Mouse (Mus musculus) CD8-positive naive resting alpha-beta T cell, adult 2 months (primary cell): ENCODE measurements at regions not wholly inside any gene's neighbourhood (a gene's known extent, or its start where the extent isn't known, plus 50 kb on each side); places are given as distances from the start of the nearest gene placed in this dataset.

Source experiments
- DNase-seq, 2 experiments: peaks; one replicate each; pipeline ENCODE4 v3.0.0; 2022; ENCODE audit warnings: low read depth in 2 of 2, low spot score in 2 of 2

DNA sequence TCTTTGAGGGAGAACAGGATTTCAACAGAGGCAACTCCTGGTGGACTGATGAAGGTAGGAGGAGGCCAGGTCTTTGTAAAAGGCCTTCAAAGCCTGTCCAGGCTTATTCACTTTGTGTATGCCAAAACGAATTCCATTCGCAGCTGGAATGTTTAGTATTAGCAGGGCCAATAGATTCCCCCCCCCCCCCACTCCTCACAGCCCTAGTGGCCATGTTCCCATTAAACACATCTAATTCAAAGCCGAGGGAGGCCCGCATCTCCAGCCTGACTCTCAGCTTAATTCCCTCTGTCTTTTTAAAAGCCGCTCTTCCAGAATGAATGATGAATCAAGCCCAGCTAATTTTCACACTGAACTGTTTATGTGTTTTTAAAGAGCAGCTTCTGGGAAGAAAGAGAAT, 205.5 kb downstream of the Etnk1 start:
- DNase-seq = no peak

GRCm38 (mm10) chr6:143373686-143374273, 206.8 kb downstream of the Etnk1 start:
- DNase-seq = peak in 1 of 2 experiments; percentile 32

DNA sequence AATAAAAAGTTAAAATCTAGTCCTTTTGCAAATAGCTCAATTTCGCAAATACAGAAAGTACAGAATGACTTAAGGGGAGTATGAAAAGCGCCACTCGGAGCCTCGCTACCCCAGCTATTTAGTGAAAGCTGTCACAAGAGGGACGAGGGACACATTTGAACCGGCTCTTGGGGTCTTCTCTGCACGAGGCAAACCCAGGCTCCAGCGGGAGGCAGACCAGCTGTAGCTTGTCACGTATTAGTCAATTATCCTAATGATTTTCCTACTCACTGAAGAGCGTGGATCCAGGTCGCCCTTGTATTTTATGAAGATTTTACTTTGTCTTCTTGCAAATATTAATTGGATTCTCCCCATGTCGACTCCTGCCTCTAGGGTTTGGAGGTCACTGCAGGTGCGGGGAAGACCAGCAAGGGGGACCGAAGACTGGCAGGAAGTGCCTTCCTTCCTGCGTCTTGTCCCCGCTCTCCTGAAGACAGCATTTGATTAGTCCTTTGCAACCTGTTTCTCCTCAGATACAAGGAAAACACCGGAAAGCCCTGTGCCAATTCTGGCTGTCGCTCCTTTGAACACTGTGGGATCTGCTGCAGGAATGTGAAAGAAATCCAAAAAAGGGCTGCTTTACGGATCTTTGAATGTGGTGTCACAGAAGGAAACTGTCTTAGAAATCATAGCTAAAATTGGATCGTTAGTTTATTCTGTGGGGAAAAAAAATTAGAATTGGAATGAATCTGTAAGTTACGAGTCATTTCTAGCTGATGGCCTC, 209.1 kb downstream of the Etnk1 start:
- DNase-seq = no peak

DNA sequence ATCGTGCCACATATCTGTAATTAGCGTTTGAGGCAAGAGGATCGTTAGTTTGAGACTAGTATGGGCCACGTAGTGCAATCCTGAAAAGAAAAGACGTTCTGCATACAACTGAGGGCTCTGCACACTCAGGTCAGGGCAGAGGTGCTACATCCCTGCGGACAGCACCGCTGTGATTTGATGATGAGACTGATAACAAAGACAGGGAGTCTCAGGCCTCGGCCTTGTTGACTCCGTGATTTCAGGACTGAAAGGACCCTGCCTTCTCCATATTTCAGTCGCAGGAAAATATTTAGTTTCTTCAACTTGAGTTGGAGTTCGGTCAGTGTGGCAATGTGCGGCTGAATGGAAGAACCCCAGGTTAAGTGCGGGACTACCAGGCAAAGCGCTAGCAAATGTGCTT, 210.1 kb downstream of the Etnk1 start:
- DNase-seq = no peak

- DNase-seq = no peak
These were observed 211.1 kb downstream of the Etnk1 start for GRCm38 (mm10) chr6:143378126-143378525.

DNA sequence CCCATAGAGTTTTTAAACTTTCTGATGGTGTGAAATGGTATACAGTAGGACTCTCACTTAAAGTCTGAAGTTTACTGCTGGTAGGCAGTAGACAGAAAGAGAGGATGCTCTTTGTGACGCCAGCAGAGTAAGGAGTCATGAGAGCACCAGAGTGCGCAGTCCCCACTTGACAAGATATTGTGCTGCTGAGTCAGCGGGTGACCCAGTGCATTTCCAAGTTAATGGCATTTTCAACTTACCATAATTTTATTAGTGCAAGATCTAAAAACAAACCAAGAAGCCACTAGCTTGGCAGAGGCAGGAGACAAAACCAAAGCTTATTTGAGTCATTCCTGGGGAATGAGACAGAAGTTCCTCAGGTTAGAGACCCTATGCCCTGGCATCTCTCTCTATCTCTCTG, 213.5 kb downstream of the Etnk1 start:
- no peak for DNase-seq

DNA sequence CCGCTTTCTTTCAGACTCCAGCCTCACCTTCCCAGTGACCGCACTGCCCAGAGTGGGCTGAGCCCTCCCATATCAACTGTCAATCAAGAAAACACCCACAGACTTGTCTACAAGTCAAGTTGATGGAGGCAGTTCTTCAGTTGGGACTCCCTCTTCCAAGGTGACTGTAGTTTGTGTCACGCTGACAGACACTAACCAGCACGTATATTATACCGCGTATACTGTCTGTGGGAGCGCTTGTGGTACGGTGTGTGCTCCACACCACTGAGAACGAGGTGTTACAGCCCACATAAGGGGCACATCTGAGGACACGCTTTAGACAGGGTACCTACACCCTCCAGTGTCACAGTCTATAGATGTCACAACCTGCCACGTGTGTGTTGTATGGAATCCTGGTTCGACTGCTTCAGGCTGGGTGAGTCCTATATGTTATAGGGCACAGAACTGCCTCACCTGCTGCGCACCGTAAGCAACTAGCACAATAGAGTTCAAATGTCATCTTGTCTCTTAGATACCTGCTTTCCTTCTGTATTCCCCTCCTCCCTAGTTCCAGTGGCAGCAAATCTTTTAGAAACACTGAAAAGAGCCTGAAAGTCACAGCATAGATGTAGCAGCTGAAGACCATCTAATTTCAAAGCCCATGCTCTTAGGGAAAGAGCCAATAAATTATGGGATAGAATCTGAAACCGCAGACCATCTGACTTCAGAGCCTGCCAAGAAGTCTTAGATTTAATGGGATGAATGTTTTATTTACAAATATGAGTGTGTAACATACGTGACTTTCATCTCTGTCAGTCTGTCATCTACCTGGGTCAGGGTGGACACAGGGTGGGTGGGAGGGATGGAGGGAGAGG, 219.8 kb downstream of the Etnk1 start:
- no peak for DNase-seq

GRCm38 (mm10) chr6:143393543-143394207, 226.7 kb downstream of the Etnk1 start:
- DNase-seq = no peak

DNA sequence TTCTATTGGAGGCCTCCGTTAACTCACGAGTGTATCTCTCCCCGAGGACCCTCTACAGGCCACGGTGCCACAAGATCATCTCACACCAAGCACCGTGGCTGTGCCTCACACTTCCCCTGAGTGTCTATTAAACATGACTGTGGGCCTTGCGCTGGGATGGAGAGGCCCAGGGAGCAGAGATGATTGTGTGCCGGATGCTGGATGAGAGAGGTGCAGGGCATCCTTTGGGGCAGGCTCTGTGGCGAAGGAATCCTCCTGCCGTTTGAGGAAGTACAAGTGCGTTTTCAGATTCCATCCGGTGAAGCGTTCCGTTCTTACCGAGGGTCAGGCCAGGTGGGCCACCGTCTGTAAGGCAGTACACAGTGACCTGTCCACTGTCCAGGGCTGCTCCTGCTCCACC, 227.4 kb downstream of the Etnk1 start:
- no peak for DNase-seq

- DNase-seq = no peak
These were observed 234.4 kb downstream of the Etnk1 start for GRCm38 (mm10) chr6:143401436-143401835.

DNA sequence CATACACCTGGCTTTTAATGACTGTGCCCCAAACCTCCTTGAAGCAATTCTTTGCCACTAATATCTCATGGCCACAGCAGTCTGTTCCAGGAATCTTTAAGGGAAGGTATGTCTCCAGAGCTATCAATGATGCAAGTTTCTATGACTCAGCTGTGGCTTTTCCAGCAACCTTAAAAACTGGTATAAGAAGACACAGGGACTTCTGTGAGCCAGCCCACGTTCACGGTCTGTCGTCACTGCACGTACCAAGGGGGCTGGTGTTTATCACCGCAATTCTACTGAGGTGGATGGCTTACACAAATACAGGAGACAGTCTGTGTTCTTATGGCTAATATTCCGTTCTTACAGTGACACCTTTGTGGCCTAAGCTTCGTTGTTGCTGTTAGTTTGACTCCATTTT, 234.9 kb downstream of the Etnk1 start:
- DNase-seq = no peak

DNA sequence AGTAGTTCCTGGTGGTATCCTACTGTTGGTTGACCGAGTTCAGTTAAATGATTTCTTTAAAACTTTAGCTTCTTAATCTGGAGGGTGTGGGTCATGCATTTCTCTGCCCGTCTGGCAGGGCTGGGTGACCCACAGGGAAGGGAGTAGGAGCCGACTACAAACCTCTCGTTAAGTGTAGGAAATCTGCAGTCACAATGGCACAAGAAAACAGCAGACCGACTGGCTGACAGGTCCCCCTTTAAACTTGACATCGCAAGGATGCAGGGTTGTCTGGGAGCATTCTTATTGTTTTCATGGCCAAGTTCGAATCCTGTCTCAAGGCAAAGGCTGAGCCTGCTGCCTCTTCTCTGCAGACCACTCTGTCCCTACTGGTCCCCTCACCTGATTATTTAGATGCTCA, 235.7 kb downstream of the Etnk1 start:
- DNase-seq = no peak

GRCm38 (mm10) chr6:143404521-143404920, 237.5 kb downstream of the Etnk1 start:
- DNase-seq = no peak

- no peak for DNase-seq
These were observed 245.0 kb downstream of the Etnk1 start for GRCm38 (mm10) chr6:143412056-143412455.

DNA sequence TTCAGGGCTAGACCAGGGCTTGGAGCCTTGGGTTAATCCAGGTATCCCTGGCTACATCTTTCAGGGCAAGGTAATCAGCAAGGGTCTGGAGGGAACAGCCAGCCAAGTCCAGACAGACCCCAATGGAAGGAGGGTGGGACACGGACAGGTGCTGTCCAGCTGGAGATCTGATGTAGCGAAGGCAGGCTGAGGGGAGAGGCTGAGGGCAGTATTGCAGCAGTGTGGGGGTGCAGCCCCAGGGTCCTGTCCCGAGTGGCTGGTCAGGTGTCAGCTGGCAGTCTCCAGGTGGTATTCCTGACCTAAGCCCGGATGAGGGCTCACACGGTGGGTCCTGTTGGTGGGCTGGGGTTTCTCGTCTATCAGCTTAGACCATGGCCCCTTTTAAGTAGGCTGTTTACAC, 245.7 kb downstream of the Etnk1 start:
- DNase-seq = no peak

DNA sequence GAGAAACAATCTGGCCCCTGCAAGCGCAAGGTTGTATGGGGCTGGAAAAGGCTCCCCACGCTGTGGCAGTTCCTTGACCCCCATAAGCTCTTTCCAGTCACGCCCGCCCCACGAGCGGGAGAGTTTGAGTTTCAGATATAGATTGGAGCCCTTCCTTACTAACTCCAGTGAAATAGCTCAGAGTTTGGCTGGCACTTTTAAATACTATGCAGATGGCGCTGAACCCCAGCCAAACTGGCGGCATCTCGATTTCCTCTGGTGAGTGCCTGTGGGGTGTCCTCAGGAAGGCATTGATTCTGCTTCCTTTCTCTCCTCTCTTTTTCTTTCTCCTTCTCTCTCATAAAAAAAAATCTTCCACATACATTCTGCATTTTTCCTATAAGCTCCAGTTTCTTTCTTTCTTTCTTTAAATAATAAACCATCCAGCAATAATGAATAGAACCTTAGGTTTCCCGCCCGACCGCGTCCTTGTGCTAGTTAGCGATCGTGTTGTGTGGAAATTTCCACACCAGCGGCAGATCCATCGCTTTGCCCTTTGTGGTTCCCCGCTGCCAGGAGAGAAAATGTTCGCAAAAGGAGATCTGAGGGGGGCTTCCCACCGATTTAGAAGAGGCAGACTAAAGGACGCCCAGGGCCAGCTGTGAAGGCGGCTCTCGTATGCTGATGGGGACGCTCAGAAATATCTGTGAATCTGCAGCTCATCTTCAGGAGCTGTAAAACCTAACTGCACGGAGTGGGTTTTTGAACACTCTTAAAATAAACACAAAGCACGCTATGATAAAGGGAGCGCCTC, 247.8 kb downstream of the Etnk1 start:
- DNase-seq = no peak

DNA sequence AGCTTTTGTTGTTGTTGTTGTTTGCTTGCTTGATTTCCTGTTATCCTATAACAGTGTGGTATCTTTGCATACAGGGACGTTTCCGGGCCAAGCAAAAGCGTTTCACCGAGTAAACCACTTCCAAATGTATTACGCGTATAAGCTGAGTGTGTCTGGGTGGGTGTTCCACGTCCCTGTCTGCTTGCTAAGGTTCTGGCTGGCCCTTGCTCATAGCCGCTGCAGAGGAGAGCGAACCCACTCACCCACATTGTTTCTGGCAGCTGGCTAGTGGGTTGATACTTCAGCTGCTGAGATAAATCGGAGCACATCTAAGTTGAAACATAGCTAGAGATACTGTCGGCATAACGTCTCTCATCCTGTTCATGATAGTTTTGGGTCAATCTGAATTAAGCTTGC, 248.4 kb downstream of the Etnk1 start:
- no peak for DNase-seq

- no peak for DNase-seq
These were observed 252.9 kb downstream of the Etnk1 start for GRCm38 (mm10) chr6:143419872-143420271.

DNA sequence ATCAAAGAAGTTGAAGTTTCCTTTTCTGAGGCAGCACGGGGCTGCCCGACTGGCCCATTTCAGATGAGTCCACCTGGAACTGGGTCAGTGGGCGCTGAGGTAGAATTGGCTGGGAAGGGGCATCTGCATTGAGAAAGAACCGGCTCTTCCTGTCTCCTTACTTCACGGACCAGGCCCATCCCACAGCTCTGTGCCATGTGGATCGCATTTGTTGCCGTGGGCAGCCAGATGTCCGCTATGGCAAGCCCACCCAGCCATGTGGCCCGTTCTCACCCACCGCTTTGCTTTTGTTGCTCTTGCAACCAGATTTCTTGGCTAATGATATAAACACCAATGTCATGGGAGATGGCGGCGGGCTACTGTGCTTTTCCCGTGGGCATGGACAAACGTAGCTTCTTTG, 256.0 kb downstream of the Etnk1 start:
- no peak for DNase-seq

- no peak for DNase-seq
These were observed 258.3 kb downstream of the Etnk1 start for GRCm38 (mm10) chr6:143425182-143425829.
